Mouse (Mus musculus) cortical plate, adult 2 months (tissue): ENCODE results near the gene Phka1.

Experiments used
- CTCF ChIP-seq: fragments of 200-500 bp; IDR thresholded peaks from 2 replicates; pipeline ENCODE4 v1.5.1; 2011; ENCODE audit warnings: mild to moderate bottlenecking, control low read depth, low read length; ENCODE audit not compliant: insufficient read depth; ENCODE audit errors: extremely low read depth
- POLR2A ChIP-seq: fragments of 200-500 bp; IDR thresholded peaks from 2 replicates; pipeline ENCODE4 v1.6.1; 2011; ENCODE audit warnings: mild to moderate bottlenecking, low read length, control low read depth; ENCODE audit not compliant: insufficient read depth; ENCODE audit errors: extremely low read depth

GRCm38 (mm10) chrX:102493992-102494730, 149.9 kb downstream of the Phka1 start:
- TF ChIP-seq CTCF, result 0 out of 2 replicates have a peak, but pooled peaks have one; percentile 14
- no peak for TF ChIP-seq POLR2A
